Mouse (Mus musculus) midbrain, embryonic 16.5 days (tissue): Measurements from ENCODE around the gene Myh7. TPM values are rescaled to one million over a fixed set of nuclear protein-coding genes. Genes with fewer than 3 reads are reported as not detected.
"Not testable (repeated sequence)": the region's sequence is repeated elsewhere in the genome, so short reads cannot be mapped to it uniquely, and the experiment has no call there.

Experiments used
- ATAC-seq: fragments of 200-750 bp; cut with Nextera tagmentation; 2 replicates; pipeline ENCODE4 v1.8.0; 2017; ENCODE audit warnings: moderate TSS enrichment
- H3K27ac ChIP-seq: fragments of 300-500 bp; sonication (generic); 2 replicates; pipeline ENCODE4 v1.5.1; 2014; ENCODE audit warnings: mild to moderate bottlenecking, low read length, mixed read lengths
- H3K27me3 ChIP-seq: fragments of 300-500 bp; sonication (generic); 2 replicates; pipeline ENCODE4 v1.6.1; 2014; ENCODE audit warnings: low read depth, low read length, mixed read lengths; ENCODE audit not compliant: control insufficient read depth, insufficient read depth
- H3K36me3 ChIP-seq: fragments of 300-500 bp; sonication (generic); 2 replicates; pipeline ENCODE4 v1.6.1; 2014; ENCODE audit warnings: mild to moderate bottlenecking, low read length, moderate library complexity, mixed read lengths; ENCODE audit not compliant: control insufficient read depth, insufficient read depth
- H3K4me1 ChIP-seq: fragments of 300-500 bp; sonication (generic); 2 replicates; pipeline ENCODE4 v1.6.1; 2014; ENCODE audit warnings: mild to moderate bottlenecking, low read length, mixed read lengths; ENCODE audit not compliant: control insufficient read depth, insufficient read depth
- H3K4me2 ChIP-seq: fragments of 300-500 bp; sonication (generic); 2 replicates; pipeline ENCODE4 v1.6.1; 2014; ENCODE audit warnings: mild to moderate bottlenecking, low read length, mixed read lengths
- H3K4me3 ChIP-seq: fragments of 300-500 bp; sonication (generic); 2 replicates; pipeline ENCODE4 v1.5.1; 2014; ENCODE audit warnings: low read depth, mild to moderate bottlenecking, low read length, moderate library complexity, mixed read lengths
- H3K9ac ChIP-seq: fragments of 300-500 bp; sonication (generic); 2 replicates; pipeline ENCODE4 v1.6.1; 2014; ENCODE audit warnings: low read depth, low read length, mixed read lengths
- H3K9me3 ChIP-seq: fragments of 300-500 bp; sonication (generic); replicated peaks from 2 replicates; pipeline ENCODE4 v1.6.1; 2014; ENCODE audit warnings: mild to moderate bottlenecking, low read length, mixed read lengths; ENCODE audit not compliant: control insufficient read depth, poor library complexity, severe bottlenecking
- WGBS: fragments of 180-500 bp; shearing (Covaris S2); extraction: QIAGEN DNeasy Blood & Tissue Kit; methylation state at CpG from one replicate; pipeline ENCODE4 v1.1.7; 2014; 5-methylcytosine and 5-hydroxymethylcytosine counted together
- polyA plus RNA-seq: library from polyadenylated mRNA; unstranded; fragments of >200 nt; fragmentation: Nextera tagmentation; extraction: Ambion mirVana; gene quantifications from 2 replicates; pipeline ENCODE4 v1.2.1, GENCODE M21; 2015

The Myh7 gene
- polyA plus RNA-seq, 1 experiment from 2014 or later, result 7.7 TPM

DNA sequence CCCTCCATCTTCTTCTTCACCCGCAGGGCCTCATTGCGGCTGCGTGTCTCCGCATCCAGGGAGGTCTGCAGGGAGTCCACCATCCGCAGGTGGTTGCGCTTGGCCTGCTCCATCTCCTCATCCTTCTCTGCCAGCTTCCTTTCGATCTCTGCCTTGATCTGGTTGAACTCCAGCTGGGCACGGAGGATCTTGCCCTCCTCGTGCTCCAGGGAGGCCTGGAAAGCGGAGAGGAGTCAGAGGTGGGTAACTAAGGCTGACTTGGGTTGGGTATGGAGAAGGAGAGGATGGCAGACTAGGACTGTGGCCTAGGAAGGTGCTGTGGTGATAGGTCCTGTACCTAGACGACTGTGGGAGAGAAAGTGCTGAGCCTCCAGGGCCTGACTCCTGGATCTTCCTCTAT lies 47.4 kb downstream of the Myh7 start:
- not testable (repeated sequence) for H3K4me1 ChIP-seq, H3K4me2 ChIP-seq, H3K27ac ChIP-seq, H3K4me3 ChIP-seq, H3K9me3 ChIP-seq, ATAC-seq, H3K9ac ChIP-seq, H3K27me3 ChIP-seq, H3K36me3 ChIP-seq
- 86% methylated on average over 6 of the region's 11 CpGs for WGBS

DNA sequence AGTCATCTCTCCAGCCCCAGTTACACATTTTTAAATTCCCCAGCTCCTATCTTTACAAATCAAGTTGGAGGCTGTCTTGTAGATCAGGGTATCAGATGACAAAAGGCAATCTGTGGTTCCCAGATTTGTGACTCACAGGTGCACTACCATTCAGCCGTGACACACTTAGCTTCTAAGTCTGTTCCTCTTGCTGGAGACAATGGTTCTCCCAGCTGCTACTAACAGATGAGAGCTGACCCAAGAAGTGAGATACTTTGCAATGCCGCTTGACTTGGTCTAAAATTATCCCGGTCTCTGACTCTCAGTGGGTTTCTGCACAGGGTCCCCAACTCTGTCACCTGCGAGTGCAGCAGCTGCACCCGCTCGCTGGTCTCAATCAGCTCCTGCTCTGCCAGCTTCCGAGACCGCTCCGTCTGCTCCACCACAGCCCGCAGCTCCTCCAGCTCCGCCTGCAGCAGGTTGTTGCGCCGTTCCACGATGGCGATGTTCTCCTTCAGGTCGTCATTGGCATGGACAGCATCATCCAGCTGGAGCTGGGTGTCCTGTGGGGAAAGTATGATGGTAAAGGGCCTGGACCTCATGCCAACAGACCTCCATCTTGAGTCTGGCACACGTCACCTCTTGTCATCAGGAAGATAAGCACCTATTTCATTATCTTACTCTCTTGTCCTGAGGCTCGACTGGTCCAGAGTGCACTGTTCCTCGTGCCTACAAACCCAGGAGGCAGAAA lies 48.3 kb downstream of the Myh7 start:
- Histone ChIP-seq H3K4me1 (no peaks in the 10 kb centered on the region), H3K9me3 (no peaks in the 10 kb centered on the region), H3K27me3 (no peaks in the 10 kb centered on the region), H3K4me2 (no peak overlapping the region), H3K4me3 (no peak overlapping the region), H3K27ac (no peak overlapping the region), H3K9ac (no peak overlapping the region), H3K36me3 (no peaks in the 10 kb centered on the region)
- no peak for ATAC-seq
- WGBS, result 82% methylated on average over 19 of the region's 19 CpGs

DNA sequence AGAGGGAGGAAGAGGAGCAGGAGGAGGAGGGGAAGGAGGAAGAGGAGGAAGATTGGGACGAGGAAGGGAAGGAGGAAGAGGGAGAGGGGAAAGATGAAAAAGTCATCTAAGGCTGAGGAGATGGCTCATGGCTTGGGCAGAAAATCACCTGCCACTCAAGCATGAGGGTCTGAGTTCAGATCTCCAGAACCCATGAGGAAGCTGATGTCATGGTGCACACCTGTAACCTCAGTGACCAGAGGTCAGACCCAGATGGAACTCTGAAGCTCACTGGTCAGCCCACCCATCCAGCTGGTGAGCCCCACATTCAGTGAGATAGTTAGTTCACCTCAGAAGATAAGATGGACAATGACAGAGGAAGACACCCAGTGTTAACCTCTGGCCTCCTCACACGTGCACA lies 49.5 kb downstream of the Myh7 start:
- Histone ChIP-seq H3K27me3 (no peaks in the 10 kb centered on the region), H3K36me3 (no peaks in the 10 kb centered on the region), H3K4me3 (no peak overlapping the region), H3K4me2 (no peak overlapping the region), H3K4me1 (no peaks in the 10 kb centered on the region), H3K27ac (no peak overlapping the region), H3K9me3 (no peaks in the 10 kb centered on the region), H3K9ac (no peak overlapping the region)
- 76% methylated on average over 2 of the region's 2 CpGs for WGBS
- no peak for ATAC-seq

DNA sequence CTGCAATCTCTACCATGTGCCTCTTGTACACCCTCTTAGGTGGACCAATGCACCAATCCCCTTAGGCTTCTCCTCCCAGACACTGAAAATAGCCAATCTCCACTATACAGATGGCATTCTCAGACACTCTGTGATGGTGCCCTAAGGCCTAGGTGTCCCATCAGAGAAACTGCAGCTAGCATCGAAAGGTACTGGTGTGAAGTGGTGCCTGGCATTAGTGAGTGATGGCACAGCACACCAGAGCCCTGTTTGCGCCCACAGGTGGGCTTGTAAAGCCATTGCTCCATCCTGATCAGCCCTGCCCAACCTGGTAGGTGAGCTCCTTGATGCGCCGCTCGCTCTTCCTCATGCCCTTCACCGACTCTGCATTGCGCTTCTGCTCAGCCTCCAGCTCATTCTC lies 50.5 kb downstream of the Myh7 start:
- Histone ChIP-seq H3K4me1 (no peaks in the 10 kb centered on the region), H3K27ac (no peak overlapping the region), H3K36me3 (no peaks in the 10 kb centered on the region), H3K4me3 (no peak overlapping the region), H3K9ac (no peak overlapping the region), H3K27me3 (no peaks in the 10 kb centered on the region), H3K9me3 (no peaks in the 10 kb centered on the region), H3K4me2 (no peak overlapping the region)
- ATAC-seq, result no peak
- WGBS, result 93% methylated on average over 7 of the region's 7 CpGs

DNA sequence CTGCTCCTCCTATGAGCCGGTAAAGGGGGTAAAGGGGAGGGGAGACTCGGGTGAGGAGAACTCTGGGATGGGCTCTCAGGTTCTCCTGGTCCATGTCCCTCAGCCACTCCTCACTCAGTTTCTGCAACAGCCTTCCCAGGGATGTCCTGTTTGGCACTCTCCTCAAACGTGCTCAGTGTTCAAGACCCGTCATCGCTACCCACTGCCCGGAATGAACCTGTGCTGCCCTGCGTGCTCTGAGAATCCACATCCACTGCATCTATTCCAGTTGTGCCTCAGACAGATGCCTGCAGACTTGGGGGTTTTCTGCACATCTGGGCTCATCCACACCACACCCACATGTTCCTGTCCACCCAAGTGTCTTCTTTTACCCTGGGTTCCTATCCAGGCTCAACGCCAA lies 51.9 kb downstream of the Myh7 start:
- Histone ChIP-seq H3K9me3 (no peaks in the 10 kb centered on the region), H3K27ac (no peak overlapping the region), H3K27me3 (no peaks in the 10 kb centered on the region), H3K4me1 (no peaks in the 10 kb centered on the region), H3K4me2 (no peak overlapping the region), H3K36me3 (no peaks in the 10 kb centered on the region), H3K4me3 (no peak overlapping the region), H3K9ac (no peak overlapping the region)
- 87% methylated on average over 8 of the region's 8 CpGs for WGBS
- no peak for ATAC-seq

DNA sequence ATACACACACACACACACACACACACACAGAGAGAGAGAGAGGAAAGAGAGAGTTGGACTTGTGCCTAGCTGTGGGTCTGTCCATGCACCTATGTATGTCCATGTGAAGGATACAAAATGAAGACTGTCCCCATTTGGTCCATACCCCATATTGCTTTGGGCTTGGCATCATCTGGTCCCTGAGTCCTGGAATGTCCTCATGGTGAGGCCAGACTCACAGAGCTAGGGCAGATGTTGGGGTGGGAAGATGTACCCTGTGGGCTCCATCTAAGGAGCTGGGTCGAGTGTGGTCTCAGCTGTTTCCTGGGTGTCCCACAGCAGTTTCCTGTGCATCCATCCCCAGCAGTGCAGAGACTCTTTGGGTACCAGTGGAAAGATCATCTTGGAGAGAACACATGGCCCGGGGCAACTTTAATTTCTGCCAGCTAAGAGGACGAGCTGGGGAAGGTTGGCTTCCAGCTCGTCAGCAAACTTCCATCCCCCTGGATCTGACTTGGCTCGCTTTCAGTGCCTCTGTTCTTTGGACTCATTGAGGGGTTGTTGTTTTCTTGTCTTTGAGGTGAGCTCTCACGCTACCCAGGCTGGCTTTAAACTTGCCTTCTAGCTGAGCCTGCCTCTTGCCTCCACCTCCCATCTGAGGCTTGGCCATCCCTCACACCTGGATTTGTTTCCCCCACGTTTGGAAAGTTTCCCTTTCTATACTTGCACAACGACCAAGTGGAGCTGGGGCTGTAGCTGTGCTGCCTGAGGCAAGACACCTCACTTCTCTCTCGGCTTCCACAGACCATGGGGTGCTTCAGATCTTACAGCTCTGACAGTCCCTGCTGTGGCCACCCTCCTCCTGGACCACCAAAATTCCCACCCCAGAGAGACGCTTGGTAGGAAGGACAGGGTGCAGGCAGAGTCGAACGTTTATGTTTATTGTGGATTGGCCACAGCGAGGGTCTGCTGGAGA lies 53.1 kb downstream of the Myh7 start:
- Histone ChIP-seq H3K27ac (no peak overlapping the region), H3K4me2 (no peak overlapping the region), H3K9ac (no peak overlapping the region), H3K4me3 (no peak overlapping the region), H3K9me3 (no peaks in the 10 kb centered on the region), H3K4me1 (no peaks in the 10 kb centered on the region), H3K36me3 (no peaks in the 10 kb centered on the region), H3K27me3 (no peaks in the 10 kb centered on the region)
- 68% methylated on average over 13 of the region's 13 CpGs for WGBS
- ATAC-seq, result no peak

DNA sequence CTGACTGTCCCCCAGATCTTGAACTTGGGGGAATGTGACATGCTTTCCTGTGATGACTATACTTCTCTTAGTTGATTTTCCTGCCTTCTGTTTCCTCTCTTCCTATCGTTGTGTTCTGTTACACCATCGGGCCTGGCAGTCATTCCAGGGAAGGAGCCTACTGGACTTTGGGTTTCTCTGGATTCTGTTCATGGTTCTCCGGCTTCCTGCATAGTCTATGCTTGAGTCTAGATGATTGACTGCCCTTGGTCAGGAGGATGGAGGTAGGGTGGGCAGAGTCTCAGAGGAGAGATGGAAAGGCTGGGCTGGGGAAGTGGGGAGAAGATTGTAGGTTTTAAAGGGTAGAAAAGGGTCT lies 54.3 kb downstream of the Myh7 start:
- WGBS, result 86% methylated on average over 3 of the region's 3 CpGs
- H3K27me3 ChIP-seq, result no peaks in the 10 kb centered on the region

DNA sequence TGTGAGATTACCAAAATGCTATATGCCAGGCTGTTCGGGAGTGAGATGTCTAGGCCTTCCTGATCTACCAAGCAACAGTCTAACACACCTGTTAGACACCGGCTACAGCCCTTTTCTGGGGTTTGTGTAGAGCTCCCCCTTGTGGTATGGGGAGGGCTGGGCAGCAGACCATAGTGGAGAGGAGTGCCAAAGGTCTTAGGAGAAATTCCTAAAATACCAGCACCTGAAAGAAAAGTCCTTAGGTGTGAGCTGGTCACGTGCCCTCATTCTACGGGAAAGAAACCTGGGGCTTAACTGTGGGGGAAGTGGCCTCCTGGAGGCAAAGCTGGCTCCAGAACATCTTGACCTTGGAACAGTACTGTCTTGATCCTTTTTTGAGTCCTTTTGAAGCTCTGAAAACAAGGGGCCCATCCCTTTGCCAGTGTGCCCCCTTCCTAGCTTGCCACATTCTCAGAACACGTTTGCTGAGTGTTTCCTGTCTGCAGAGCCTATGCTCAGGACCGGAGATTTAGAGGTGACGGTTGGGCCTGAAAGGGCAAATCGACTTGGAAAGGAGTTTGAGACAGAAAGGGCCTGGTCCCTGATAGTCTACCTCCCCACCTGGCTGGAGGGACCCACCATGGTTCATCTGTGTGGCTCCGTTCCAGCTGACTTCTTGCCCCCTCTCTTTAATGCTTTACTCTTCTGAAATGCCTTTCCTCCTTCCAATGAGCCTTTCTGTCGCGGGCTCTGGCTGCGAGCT lies 54.8 kb downstream of the Myh7 start:
- Histone ChIP-seq H3K9me3 (no peaks in the 10 kb centered on the region), H3K4me2 (no peak overlapping the region)

More for the DNA sequence above, 54.3 kb downstream of the Myh7 start:
- Histone ChIP-seq H3K4me2 (no peak overlapping the region), H3K9ac (no peak overlapping the region), H3K4me1 (no peaks in the 10 kb centered on the region), H3K4me3 (no peak overlapping the region), H3K27ac (no peak overlapping the region), H3K36me3 (no peaks in the 10 kb centered on the region), H3K9me3 (no peaks in the 10 kb centered on the region)
- ATAC-seq, result no peak

More for the DNA sequence above, 54.8 kb downstream of the Myh7 start:
- Histone ChIP-seq H3K27ac (no peak overlapping the region), H3K4me1 (no peaks in the 10 kb centered on the region), H3K4me3 (no peak overlapping the region), H3K27me3 (no peaks in the 10 kb centered on the region), H3K9ac (no peak overlapping the region), H3K36me3 (no peaks in the 10 kb centered on the region)
- whole genome bisulfite sequencing, result 57% methylated on average over 12 of the region's 12 CpGs
- no peak for ATAC-seq
